Mouse (Mus musculus) limb, embryonic 14.5 days (tissue): ENCODE measurements around the gene Adamts8. TPM values are rescaled to one million over a fixed set of nuclear protein-coding genes. Genes with fewer than 3 reads are reported as not detected.

Experiments used
- ATAC-seq: fragments of 200-750 bp; cut with Nextera tagmentation; 2 replicates; pipeline ENCODE4 v1.8.0; 2017; ENCODE audit warnings: low read depth, moderate number of reproducible peaks, moderate TSS enrichment; ENCODE audit not compliant: low FRiP score
- DNase-seq: peaks from one replicate; pipeline ENCODE4 v3.0.0-alpha.2; 2015; ENCODE audit warnings: low spot score
- H3K27ac ChIP-seq: fragments of 300-500 bp; sonication (generic); replicated peaks from 2 replicates; pipeline ENCODE4 v1.5.1; 2014; ENCODE audit warnings: low read depth, mild to moderate bottlenecking, low read length, moderate library complexity, mixed read lengths
- H3K27me3 ChIP-seq: fragments of 300-500 bp; sonication (generic); 2 replicates; pipeline ENCODE4 v1.6.1; 2014; ENCODE audit warnings: low read length, mixed read lengths; ENCODE audit not compliant: control insufficient read depth, insufficient read depth
- H3K36me3 ChIP-seq: fragments of 300-500 bp; sonication (generic); 2 replicates; pipeline ENCODE4 v1.6.1; 2014; ENCODE audit warnings: mild to moderate bottlenecking, low read length, moderate library complexity, mixed read lengths; ENCODE audit not compliant: control insufficient read depth, insufficient read depth
- H3K4me1 ChIP-seq: fragments of 300-500 bp; sonication (generic); 2 replicates; pipeline ENCODE4 v1.6.1; 2014; ENCODE audit warnings: antibody characterized with exemption, low read length, mixed read lengths; ENCODE audit not compliant: control insufficient read depth, insufficient read depth
- H3K4me2 ChIP-seq: fragments of 300-500 bp; sonication (generic); replicated peaks from 2 replicates; pipeline ENCODE4 v1.6.1; 2014; ENCODE audit warnings: low read depth, mild to moderate bottlenecking, low read length, moderate library complexity; ENCODE audit not compliant: severe bottlenecking
- H3K4me3 ChIP-seq: fragments of 300-500 bp; sonication (generic); replicated peaks from 2 replicates; pipeline ENCODE4 v1.5.1; 2014; ENCODE audit warnings: low read length
- H3K9ac ChIP-seq: fragments of 300-500 bp; sonication (generic); 2 replicates; pipeline ENCODE4 v1.6.1; 2014; ENCODE audit warnings: mild to moderate bottlenecking, low read depth, low read length, moderate library complexity; ENCODE audit not compliant: severe bottlenecking
- H3K9me3 ChIP-seq: fragments of 300-500 bp; sonication (generic); 2 replicates; pipeline ENCODE4 v1.6.1; 2016; ENCODE audit warnings: low read length; ENCODE audit not compliant: control insufficient read depth
- POLR2A ChIP-seq: fragments of 200-500 bp; IDR thresholded peaks from 2 replicates; pipeline ENCODE4 v1.8.0; 2012; ENCODE audit warnings: inconsistent platforms, mild to moderate bottlenecking, moderate library complexity, borderline replicate concordance; ENCODE audit not compliant: insufficient read depth, insufficient read length; ENCODE audit errors: extremely low read depth
- WGBS: fragments of 180-500 bp; shearing (Covaris S2); extraction: QIAGEN DNeasy Blood & Tissue Kit; methylation state at CpG from one replicate; pipeline ENCODE4 v1.1.7; 2014; 5-methylcytosine and 5-hydroxymethylcytosine counted together
- polyA plus RNA-seq, 2 experiments: library from polyadenylated mRNA; depleted of rRNA in 1 of 2; stranded (reverse) in 1 of 2; unstranded in 1 of 2; fragments of >200 nt; fragmentation: Nextera tagmentation in 1 of 2; extraction: Ambion mirVana in 1 of 2; gene quantifications; 2 replicates each; pipeline versions ENCODE4 v1.2.1 to v1.2.3; 2012 to 2014

Gene Adamts8
- polyA plus RNA-seq (2012; rRNA removed) (4.2 and 4.4 TPM in 2 replicates), polyA plus RNA-seq (2014; fragmentation: Nextera tagmentation; extraction: Ambion mirVana) (4.4 and 5.0 TPM in 2 replicates)

DNA sequence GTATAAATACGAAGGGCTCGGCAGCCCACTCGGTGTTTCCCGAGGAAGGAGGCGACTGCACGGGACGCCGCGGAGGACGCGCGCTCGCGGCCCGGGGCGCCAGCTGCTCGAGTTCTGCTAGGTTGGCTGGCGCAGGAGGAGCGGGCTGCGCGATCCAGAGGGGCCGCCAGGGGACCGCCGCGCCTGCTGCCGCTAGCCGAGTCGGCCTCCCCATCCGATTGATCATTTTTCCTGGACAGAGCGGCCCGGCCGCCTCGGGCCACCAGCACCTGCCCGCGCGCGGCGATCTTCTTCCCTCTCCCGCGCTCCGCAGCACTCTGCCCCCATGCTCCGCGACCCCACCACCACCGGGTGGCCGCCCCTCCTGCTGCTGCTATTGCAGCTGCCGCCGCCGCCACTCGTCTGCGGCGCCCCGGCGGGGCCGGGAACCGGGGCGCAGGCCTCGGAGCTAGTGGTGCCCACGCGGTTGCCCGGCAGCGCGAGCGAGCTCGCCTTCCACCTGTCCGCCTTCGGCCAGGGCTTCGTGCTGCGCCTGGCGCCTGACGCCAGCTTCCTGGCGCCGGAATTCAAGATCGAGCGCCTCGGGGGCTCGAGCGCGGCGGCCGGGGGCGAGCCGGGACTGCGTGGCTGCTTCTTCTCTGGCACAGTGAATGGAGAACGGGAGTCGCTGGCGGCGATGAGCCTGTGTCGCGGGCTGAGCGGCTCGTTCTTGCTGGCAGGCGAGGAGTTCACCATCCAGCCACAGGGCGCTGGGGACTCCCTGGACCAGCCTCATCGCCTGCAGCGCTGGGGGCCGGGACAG lies at the start of gene Adamts8:
Gene Adamts8 (plus strand): TSS at position 51 of the 802 bp plus-strand sequence.
- Histone ChIP-seq H3K4me3 (peak within 1 kb of the TSS; percentile 61), H3K36me3 (no peaks in the 10 kb centered on the region), H3K4me2 (peak within 1 kb of the TSS; percentile 100), H3K4me1 (peaks cover 3% of the 10 kb centered on the region; the same call in 1 of the 2 replicates), H3K27me3 (peaks cover 56% of the 10 kb centered on the region), H3K9ac (peak within 1 kb of the TSS; percentile 61), H3K9me3 (no peaks in the 10 kb centered on the region), H3K27ac (no peak within 1 kb of the TSS)
- no peak for TF ChIP-seq POLR2A
- WGBS, result under 1% methylated on average over 88 of the region's 96 CpGs
- DNase-seq, result no peak
- peak; percentile 69 for ATAC-seq

DNA sequence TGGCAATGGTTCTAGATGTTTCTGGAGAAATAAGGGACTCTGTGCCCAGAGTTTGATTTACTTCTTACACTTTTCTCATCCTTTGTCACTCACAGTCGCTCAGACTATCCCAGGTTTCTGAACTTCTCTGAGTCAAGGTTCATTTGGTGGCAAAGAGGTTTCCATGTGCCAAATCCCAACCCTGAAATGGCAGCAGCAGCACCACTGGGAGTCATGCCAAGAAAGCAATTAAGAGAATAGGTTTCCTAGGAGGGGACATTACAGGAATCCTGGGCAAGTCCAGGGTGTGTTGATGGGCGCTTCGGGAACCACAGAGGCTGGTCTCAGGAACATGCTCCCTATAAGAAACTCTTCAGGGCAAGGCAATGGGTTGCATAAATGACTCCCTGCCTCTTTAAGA lies 46.7 kb upstream of the Adamts8 start:
- no peak overlapping the region for H3K27ac ChIP-seq
- H3K27me3 ChIP-seq, result no peaks in the 10 kb centered on the region
- no peak for TF ChIP-seq POLR2A
- no peak for ATAC-seq
- H3K9ac ChIP-seq, result no peak overlapping the region
- H3K9me3 ChIP-seq, result no peaks in the 10 kb centered on the region
- H3K4me2 ChIP-seq, result no peak overlapping the region
- no peak overlapping the region for H3K4me3 ChIP-seq
- no peak for DNase-seq
- peaks cover 5% of the 10 kb centered on the region; the same call in 1 of the 2 replicates for H3K4me1 ChIP-seq
- 83% methylated on average over 3 of the region's 3 CpGs for WGBS
- H3K36me3 ChIP-seq, result peaks cover 11% of the 10 kb centered on the region

DNA sequence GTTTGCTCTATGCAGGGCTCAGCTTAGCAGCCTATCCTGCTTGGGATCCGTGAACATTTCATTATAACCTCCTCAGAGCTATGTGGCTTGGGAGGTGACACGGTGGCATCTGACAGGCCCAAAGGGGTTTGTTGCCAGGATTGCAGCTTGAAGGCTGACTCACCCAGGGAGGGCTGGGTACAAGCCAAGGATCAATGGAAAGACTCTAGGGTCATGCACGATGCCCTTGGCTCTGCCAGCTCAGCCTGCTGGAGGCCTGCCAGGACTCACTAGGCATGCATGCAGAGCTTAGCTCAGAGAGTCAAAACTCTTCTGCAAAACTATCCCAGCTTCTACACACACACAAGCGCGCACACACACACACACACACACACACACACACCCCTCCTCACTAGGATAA lies 45.6 kb upstream of the Adamts8 start:
- H3K27ac ChIP-seq, result no peak overlapping the region
- H3K4me2 ChIP-seq, result no peak overlapping the region
- H3K4me3 ChIP-seq, result no peak overlapping the region
- H3K9me3 ChIP-seq, result no peaks in the 10 kb centered on the region
- no peaks in the 10 kb centered on the region for H3K27me3 ChIP-seq
- TF ChIP-seq POLR2A, result no peak
- ATAC-seq (no peak), DNase-seq (peak; percentile 50)
- no peak overlapping the region for H3K9ac ChIP-seq
- H3K36me3 ChIP-seq, result peaks cover 22% of the 10 kb centered on the region
- peaks cover 5% of the 10 kb centered on the region; the same call in 1 of the 2 replicates for H3K4me1 ChIP-seq
- WGBS, result 66% methylated on average over 5 of the region's 5 CpGs

DNA sequence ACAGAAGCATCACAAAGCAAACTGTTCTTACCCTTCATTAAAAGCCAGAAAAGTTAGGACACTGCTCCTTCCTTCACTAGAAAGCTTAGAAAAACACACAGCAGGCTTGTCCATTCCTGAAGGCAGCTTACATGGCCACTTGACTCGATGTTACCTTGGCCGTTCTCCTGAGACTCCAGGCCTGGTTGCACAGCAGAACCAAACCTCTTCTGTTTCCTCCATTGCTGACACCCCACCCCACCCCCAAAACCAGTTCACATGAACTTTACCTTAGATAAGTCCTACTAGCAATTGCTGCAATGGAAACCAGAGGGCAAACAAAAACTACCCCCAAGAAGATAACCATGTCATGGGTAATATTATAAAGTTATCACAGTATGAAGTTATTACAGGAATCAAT lies 45.2 kb upstream of the Adamts8 start:
- Histone ChIP-seq H3K36me3 (peaks cover 26% of the 10 kb centered on the region), H3K27me3 (no peaks in the 10 kb centered on the region), H3K4me3 (no peak overlapping the region), H3K4me1 (peaks cover 5% of the 10 kb centered on the region; the same call in 1 of the 2 replicates), H3K4me2 (no peak overlapping the region), H3K9ac (no peak overlapping the region), H3K27ac (no peak overlapping the region), H3K9me3 (no peaks in the 10 kb centered on the region)
- WGBS, result 85% methylated on average over 2 of the region's 2 CpGs
- DNase-seq (no peak), ATAC-seq (no peak)
- no peak for TF ChIP-seq POLR2A

DNA sequence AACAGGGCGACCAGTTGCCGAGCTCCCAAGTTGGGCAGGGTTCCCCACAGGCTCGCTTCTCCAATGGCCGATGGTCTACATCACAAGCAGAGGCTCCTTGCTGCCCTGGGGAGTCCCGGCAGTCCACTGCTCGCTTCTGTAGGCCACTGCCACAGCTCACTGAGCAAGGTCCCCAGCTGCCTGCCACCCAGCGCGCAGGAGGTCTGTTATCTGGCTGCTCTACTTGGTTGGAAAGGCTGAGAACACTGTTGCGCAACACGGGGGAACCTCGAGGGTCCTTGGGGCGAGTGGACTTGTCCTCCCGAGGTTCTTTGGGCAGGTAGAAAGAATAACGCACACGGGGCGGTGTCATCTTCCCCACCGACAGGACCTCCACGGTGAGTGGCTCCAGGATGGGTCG lies 40.2 kb upstream of the Adamts8 start:
- no peak for TF ChIP-seq POLR2A
- DNase-seq, result no peak
- 93% methylated on average over 19 of the region's 19 CpGs for WGBS
- Histone ChIP-seq H3K36me3 (peaks cover 62% of the 10 kb centered on the region), H3K9ac (no peak overlapping the region), H3K27me3 (no peaks in the 10 kb centered on the region), H3K4me3 (no peak overlapping the region), H3K9me3 (no peaks in the 10 kb centered on the region), H3K4me2 (no peak overlapping the region), H3K27ac (no peak overlapping the region), H3K4me1 (no peaks in the 10 kb centered on the region)
- ATAC-seq, result no peak
